Mouse (Mus musculus) cerebellum, adult 9-10 months (tissue): Measurements from ENCODE around the gene Map4k2.

Source experiments
- DNase-seq: peaks from one replicate; pipeline ENCODE4 v3.0.0; 2022

Gene Map4k2

GRCm38 (mm10) chr19:6347615-6348014 is 6.7 kb downstream of the Map4k2 start:
- DNase-seq: no peak

GRCm38 (mm10) chr19:6348717-6349116 is 7.8 kb downstream of the Map4k2 start:
- DNase-seq: no peak

GRCm38 (mm10) chr19:6349215-6349983 is 8.5 kb downstream of the Map4k2 start:
- DNase-seq: no peak

- no peak for DNase-seq
Observed at GRCm38 (mm10) chr19:6351431-6352106, 10.6 kb downstream of the Map4k2 start.

- DNase-seq: no peak
Observed at GRCm38 (mm10) chr19:6352107-6352505, 11.2 kb downstream of the Map4k2 start.

- DNase-seq: no peak
Observed at GRCm38 (mm10) chr19:6354030-6354429, 13.1 kb downstream of the Map4k2 start.

GRCm38 (mm10) chr19:6361291-6361690 is 20.4 kb downstream of the Map4k2 start:
- DNase-seq: no peak

GRCm38 (mm10) chr19:6363091-6363410 is 22.1 kb downstream of the Map4k2 start:
- DNase-seq: no peak

GRCm38 (mm10) chr19:6363411-6364240 is 22.7 kb downstream of the Map4k2 start, which contains the start of gene Sf1:
Sf1 (plus strand) TSS chr19:6363690.
- peak; percentile 100 for DNase-seq

GRCm38 (mm10) chr19:6364317-6364725 is 23.4 kb downstream of the Map4k2 start:
- DNase-seq: peak; percentile 93

- peak; percentile 68 for DNase-seq
Observed at GRCm38 (mm10) chr19:6364842-6365241, 23.9 kb downstream of the Map4k2 start.

- DNase-seq: no peak
Observed at GRCm38 (mm10) chr19:6370175-6370574, 29.2 kb downstream of the Map4k2 start.

- DNase-seq: no peak
Observed at GRCm38 (mm10) chr19:6372433-6372832, 31.5 kb downstream of the Map4k2 start.

- peak; percentile 82 for DNase-seq
Observed at GRCm38 (mm10) chr19:6373539-6374400, 32.8 kb downstream of the Map4k2 start.

GRCm38 (mm10) chr19:6374571-6374970 is 33.6 kb downstream of the Map4k2 start:
- no peak for DNase-seq

- no peak for DNase-seq
Observed at GRCm38 (mm10) chr19:6375423-6376254, 34.7 kb downstream of the Map4k2 start.

- DNase-seq: peak; percentile 77
Observed at GRCm38 (mm10) chr19:6376255-6376564, 35.3 kb downstream of the Map4k2 start.

- DNase-seq: no peak
Observed at GRCm38 (mm10) chr19:6376643-6377042, 35.7 kb downstream of the Map4k2 start.

GRCm38 (mm10) chr19:6377327-6378040 is 36.5 kb downstream of the Map4k2 start:
- DNase-seq: no peak

GRCm38 (mm10) chr19:6380411-6381166 is 39.7 kb downstream of the Map4k2 start:
- DNase-seq: no peak
